Mouse (Mus musculus) small intestine, adult 2 months (tissue): Measurements from ENCODE around the gene Fancd2. TPM values are rescaled to one million over a fixed set of nuclear protein-coding genes. Genes with fewer than 3 reads are reported as not detected.

ENCODE experiments used
- H3K27ac ChIP-seq: fragments of 200-500 bp; 2 replicates; pipeline ENCODE4 v1.5.1; 2012; ENCODE audit warnings: low read depth, low read length, control low read depth, inconsistent platforms; ENCODE audit not compliant: insufficient read depth
- H3K27me3 ChIP-seq: fragments of 200-500 bp; 2 replicates; pipeline ENCODE4 v1.6.1; 2012; ENCODE audit warnings: mild to moderate bottlenecking, moderate library complexity, low read length, inconsistent platforms; ENCODE audit not compliant: control insufficient read depth, insufficient read depth
- H3K36me3 ChIP-seq: fragments of 200-500 bp; 2 replicates; pipeline ENCODE4 v1.6.1; 2012; ENCODE audit warnings: mild to moderate bottlenecking, low read length, control low read depth, inconsistent platforms; ENCODE audit not compliant: control insufficient read depth, insufficient read depth
- H3K4me1 ChIP-seq: fragments of 200-500 bp; 2 replicates; pipeline ENCODE4 v1.6.1; 2012; ENCODE audit warnings: low read length, inconsistent platforms, mixed read lengths; ENCODE audit not compliant: control insufficient read depth, insufficient read depth, insufficient read length
- H3K4me3 ChIP-seq: fragments of 200-500 bp; 2 replicates; pipeline ENCODE4 v1.5.1; 2012; ENCODE audit warnings: low read depth, mild to moderate bottlenecking, control low read depth, inconsistent platforms, low read length, moderate library complexity
- CTCF ChIP-seq: fragments of 200-500 bp; IDR thresholded peaks from 2 replicates; pipeline ENCODE4 v1.5.1; 2012; ENCODE audit warnings: low read depth, mild to moderate bottlenecking, control low read depth, inconsistent platforms, low read length, moderate library complexity, mixed read lengths; ENCODE audit not compliant: insufficient replicate concordance, insufficient read length; ENCODE audit errors: extremely low read depth
- POLR2A ChIP-seq: fragments of 200-500 bp; IDR thresholded peaks from 2 replicates; pipeline ENCODE4 v1.6.1; 2012; ENCODE audit warnings: low read depth, mild to moderate bottlenecking, control low read depth, inconsistent platforms, low read length, moderate library complexity
- WGBS: fragments of 180-500 bp; shearing (Covaris S2); methylation state at CpG from one replicate; pipeline ENCODE4 v1.1.7; 2018; 5-methylcytosine and 5-hydroxymethylcytosine counted together
- polyA plus RNA-seq: library from polyadenylated mRNA; depleted of rRNA; stranded (reverse); fragments of >200 nt; gene quantifications from 2 replicates; pipeline ENCODE4 v1.2.3, GENCODE M21; 2012

The Fancd2 gene
- polyA plus RNA-seq, 1 experiment, result 0.93 TPM

GRCm38 (mm10) chr6:113609293-113609692 lies 77.8 kb downstream of the Fancd2 start:
- no peak for TF ChIP-seq CTCF
- no peak for TF ChIP-seq POLR2A
- H3K4me1 ChIP-seq, result peaks cover 9% of the 10 kb centered on the region; the same call in 1 of the 2 replicates
- no peak overlapping the region for H3K27ac ChIP-seq
- H3K27me3 ChIP-seq, result no peaks in the 10 kb centered on the region
- H3K4me3 ChIP-seq, result no peak overlapping the region
- H3K36me3 ChIP-seq, result peaks cover 6% of the 10 kb centered on the region
- 56% methylated on average over 7 of the region's 7 CpGs for WGBS

- no peak overlapping the region for H3K4me3 ChIP-seq
- WGBS, result 86% methylated on average over 8 of the region's 8 CpGs
- no peak overlapping the region for H3K27ac ChIP-seq
- H3K36me3 ChIP-seq, result peaks cover 24% of the 10 kb centered on the region
- H3K4me1 ChIP-seq, result peaks cover 2% of the 10 kb centered on the region; the same call in 1 of the 2 replicates
- no peaks in the 10 kb centered on the region for H3K27me3 ChIP-seq
- TF ChIP-seq POLR2A, result no peak
- TF ChIP-seq CTCF, result no peak
These were observed 80.9 kb downstream of the Fancd2 start for GRCm38 (mm10) chr6:113612258-113612969.

GRCm38 (mm10) chr6:113614152-113614551 lies 82.7 kb downstream of the Fancd2 start:
- no peak overlapping the region for H3K4me3 ChIP-seq
- peaks cover 2% of the 10 kb centered on the region; the same call in 1 of the 2 replicates for H3K4me1 ChIP-seq
- peak overlapping the region; percentile 49; the same call in 1 of the 2 replicates for H3K27ac ChIP-seq
- H3K27me3 ChIP-seq, result no peaks in the 10 kb centered on the region
- no peak for TF ChIP-seq POLR2A
- TF ChIP-seq CTCF, result no peak
- peaks cover 25% of the 10 kb centered on the region for H3K36me3 ChIP-seq
- 82% methylated on average over 7 of the region's 7 CpGs for WGBS

GRCm38 (mm10) chr6:113614997-113615396 lies 83.5 kb downstream of the Fancd2 start:
- H3K4me1 ChIP-seq, result peaks cover 2% of the 10 kb centered on the region; the same call in 1 of the 2 replicates
- no peak overlapping the region for H3K4me3 ChIP-seq
- peaks cover 25% of the 10 kb centered on the region for H3K36me3 ChIP-seq
- 96% methylated on average over 8 of the region's 8 CpGs for WGBS
- H3K27ac ChIP-seq, result no peak overlapping the region
- no peak for TF ChIP-seq POLR2A
- H3K27me3 ChIP-seq, result no peaks in the 10 kb centered on the region

GRCm38 (mm10) chr6:113615489-113615888 lies 84.0 kb downstream of the Fancd2 start:
- H3K4me1 ChIP-seq, result peaks cover 2% of the 10 kb centered on the region; the same call in 1 of the 2 replicates
- no peak overlapping the region for H3K27ac ChIP-seq
- no peak overlapping the region for H3K4me3 ChIP-seq
- whole genome bisulfite sequencing, result 95% methylated on average over 4 of the region's 4 CpGs
- no peaks in the 10 kb centered on the region for H3K27me3 ChIP-seq
- H3K36me3 ChIP-seq, result peaks cover 22% of the 10 kb centered on the region
- TF ChIP-seq POLR2A (no peak), CTCF (no peak)

GRCm38 (mm10) chr6:113623386-113623785 lies 91.9 kb downstream of the Fancd2 start:
- Histone ChIP-seq H3K4me3 (peak overlapping the region; percentile 43; the same call in 1 of the 2 replicates), H3K4me1 (peaks cover 8% of the 10 kb centered on the region; the same call in 1 of the 2 replicates), H3K27me3 (no peaks in the 10 kb centered on the region), H3K27ac (peak overlapping the region; percentile 24; the same call in 1 of the 2 replicates), H3K36me3 (peaks cover 6% of the 10 kb centered on the region)
- no peak for TF ChIP-seq POLR2A
- no peak for TF ChIP-seq CTCF
- 39% methylated on average over 5 of the region's 5 CpGs for WGBS

- Histone ChIP-seq H3K4me1 (peaks cover 8% of the 10 kb centered on the region; the same call in 1 of the 2 replicates), H3K36me3 (peaks cover 12% of the 10 kb centered on the region), H3K4me3 (peak within 1 kb of the TSS; percentile 81), H3K27me3 (no peaks in the 10 kb centered on the region), H3K27ac (peak within 1 kb of the TSS; percentile 54)
- WGBS, result under 1% methylated on average over 73 of the region's 76 CpGs
- TF ChIP-seq CTCF, result no peak
- TF ChIP-seq POLR2A, result peak; percentile 73; the same call in 1 of the 2 replicates
These were observed 92.7 kb downstream of the Fancd2 start, which contains the start of gene Vhl for GRCm38 (mm10) chr6:113623941-113624751. Vhl (plus strand) TSS chr6:113623959.
